Mouse (Mus musculus) forebrain, embryonic 15.5 days (tissue): ENCODE measurements around the gene Sfrp5. TPM values are rescaled to one million over a fixed set of nuclear protein-coding genes. Genes with fewer than 3 reads are reported as not detected.

Source experiments
- ATAC-seq: fragments of 200-750 bp; cut with Nextera tagmentation; replicated peaks from 2 replicates; pipeline ENCODE4 v1.8.0; 2017; ENCODE audit warnings: mild to moderate bottlenecking, moderate TSS enrichment, moderate library complexity
- H3K27ac ChIP-seq: fragments of 300-500 bp; sonication (generic); replicated peaks from 2 replicates; pipeline ENCODE4 v1.5.1; 2015; ENCODE audit warnings: mild to moderate bottlenecking, inconsistent platforms
- H3K27me3 ChIP-seq: fragments of 300-500 bp; sonication (generic); 2 replicates; pipeline ENCODE4 v1.6.1; 2015; ENCODE audit warnings: inconsistent platforms
- H3K36me3 ChIP-seq: fragments of 300-500 bp; sonication (generic); 2 replicates; pipeline ENCODE4 v1.6.1; 2015; ENCODE audit warnings: mild to moderate bottlenecking, inconsistent platforms
- H3K4me1 ChIP-seq: fragments of 300-500 bp; sonication (generic); 2 replicates; pipeline ENCODE4 v1.6.1; 2015; ENCODE audit warnings: inconsistent platforms
- H3K4me2 ChIP-seq: fragments of 300-500 bp; sonication (generic); replicated peaks from 2 replicates; pipeline ENCODE4 v1.6.1; 2015; ENCODE audit warnings: mild to moderate bottlenecking, inconsistent platforms
- H3K4me3 ChIP-seq: fragments of 300-500 bp; sonication (generic); 2 replicates; pipeline ENCODE4 v1.5.1; 2015; ENCODE audit warnings: mild to moderate bottlenecking, inconsistent platforms
- H3K9ac ChIP-seq: fragments of 300-500 bp; sonication (generic); replicated peaks from 2 replicates; pipeline ENCODE4 v1.6.1; 2015; ENCODE audit warnings: mild to moderate bottlenecking, inconsistent platforms
- H3K9me3 ChIP-seq: fragments of 300-500 bp; sonication (generic); 2 replicates; pipeline ENCODE4 v1.6.1; 2016; ENCODE audit warnings: inconsistent platforms
- WGBS: fragments of 180-500 bp; shearing (Covaris S2); methylation state at CpG from one replicate; pipeline ENCODE4 v1.1.7; 2015; ENCODE audit warnings: mixed read lengths; 5-methylcytosine and 5-hydroxymethylcytosine counted together
- polyA plus RNA-seq: library from polyadenylated mRNA; unstranded; fragments of >200 nt; fragmentation: Nextera tagmentation; extraction: Ambion mirVana; gene quantifications from 2 replicates; pipeline ENCODE4 v1.2.1, GENCODE M21; 2015

The Sfrp5 gene
- polyA plus RNA-seq, 1 experiment from 2014 or later = 0.78 TPM

GRCm38 (mm10) chr19:42226451-42226850, 24.4 kb upstream of the Sfrp5 start:
- H3K9me3 ChIP-seq = no peaks in the 10 kb centered on the region
- ATAC-seq = no peak
- no peaks in the 10 kb centered on the region for H3K27me3 ChIP-seq
- H3K9ac ChIP-seq = no peak overlapping the region
- WGBS = 82% methylated on average over 10 of the region's 10 CpGs
- peaks cover 18% of the 10 kb centered on the region for H3K4me1 ChIP-seq
- no peaks in the 10 kb centered on the region for H3K36me3 ChIP-seq
- no peak overlapping the region for H3K4me2 ChIP-seq
- no peak overlapping the region for H3K4me3 ChIP-seq
- H3K27ac ChIP-seq = peak overlapping the region; percentile 41

DNA sequence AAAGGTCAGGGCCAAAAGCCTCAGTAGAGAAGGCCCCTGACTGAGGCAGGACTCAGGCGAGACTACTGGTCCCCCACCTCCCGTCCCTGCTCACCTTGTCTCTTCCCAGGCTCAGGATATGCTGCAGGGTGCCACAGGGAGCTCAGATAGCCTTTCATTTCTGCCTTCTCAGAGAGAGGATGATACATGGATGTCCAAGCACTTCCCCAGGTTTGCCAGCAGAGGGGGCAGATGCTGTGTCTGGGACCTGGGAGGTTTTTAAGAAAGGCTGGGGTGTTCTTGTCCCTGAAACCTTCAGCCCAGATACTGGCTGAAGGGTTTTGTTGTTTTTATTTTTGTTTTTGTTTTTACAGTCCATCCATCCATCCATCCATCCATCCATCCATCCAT, 15.3 kb upstream of the Sfrp5 start:
- WGBS = 15% methylated on average over 2 of the region's 2 CpGs
- no peaks in the 10 kb centered on the region for H3K4me1 ChIP-seq
- H3K4me3 ChIP-seq = no peak overlapping the region
- no peaks in the 10 kb centered on the region for H3K36me3 ChIP-seq
- H3K27ac ChIP-seq = no peak overlapping the region
- no peak overlapping the region for H3K9ac ChIP-seq
- peak; percentile 61 for ATAC-seq
- H3K27me3 ChIP-seq = no peaks in the 10 kb centered on the region
- H3K9me3 ChIP-seq = no peaks in the 10 kb centered on the region
- no peak overlapping the region for H3K4me2 ChIP-seq

DNA sequence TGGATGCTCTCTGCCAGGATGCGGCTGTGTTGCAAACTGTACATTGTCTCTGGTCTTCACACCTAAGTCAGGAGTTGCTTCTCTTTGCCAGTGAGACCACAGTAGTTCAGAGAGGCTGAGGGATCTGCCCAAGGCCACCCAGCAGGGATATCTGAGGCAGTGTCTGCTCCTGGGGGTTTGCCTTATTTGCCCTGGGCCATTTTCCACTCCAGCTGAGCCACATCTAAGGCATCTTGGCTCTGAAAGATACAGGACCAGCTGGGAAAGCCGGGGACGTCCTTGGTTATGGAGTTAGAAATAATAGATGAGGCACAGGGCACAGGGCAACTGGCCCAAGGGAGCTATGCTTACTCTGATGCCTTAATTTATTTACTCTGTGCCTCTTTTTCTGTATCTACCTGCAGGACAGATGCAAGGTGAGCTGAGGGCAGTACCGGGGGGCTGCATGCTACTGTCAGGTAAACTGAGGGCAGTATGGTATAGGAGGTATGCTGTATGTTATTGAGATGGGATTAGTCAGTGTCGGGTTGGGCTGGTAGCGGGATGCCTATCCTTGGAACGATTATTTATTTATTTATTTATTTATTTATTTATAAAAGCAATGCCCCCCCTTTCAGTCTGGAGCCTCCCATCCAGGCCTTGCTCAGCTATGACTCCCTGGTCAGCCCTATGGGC, 14.8 kb upstream of the Sfrp5 start:
- ATAC-seq = peak; percentile 53; the same call in 1 of the 2 replicates
- H3K4me1 ChIP-seq = no peaks in the 10 kb centered on the region
- no peaks in the 10 kb centered on the region for H3K36me3 ChIP-seq
- H3K27me3 ChIP-seq = no peaks in the 10 kb centered on the region
- H3K9me3 ChIP-seq = no peaks in the 10 kb centered on the region
- H3K4me2 ChIP-seq = no peak overlapping the region
- no peak overlapping the region for H3K9ac ChIP-seq
- no peak overlapping the region for H3K27ac ChIP-seq
- 74% methylated on average over 7 of the region's 7 CpGs for WGBS
- no peak overlapping the region for H3K4me3 ChIP-seq

DNA sequence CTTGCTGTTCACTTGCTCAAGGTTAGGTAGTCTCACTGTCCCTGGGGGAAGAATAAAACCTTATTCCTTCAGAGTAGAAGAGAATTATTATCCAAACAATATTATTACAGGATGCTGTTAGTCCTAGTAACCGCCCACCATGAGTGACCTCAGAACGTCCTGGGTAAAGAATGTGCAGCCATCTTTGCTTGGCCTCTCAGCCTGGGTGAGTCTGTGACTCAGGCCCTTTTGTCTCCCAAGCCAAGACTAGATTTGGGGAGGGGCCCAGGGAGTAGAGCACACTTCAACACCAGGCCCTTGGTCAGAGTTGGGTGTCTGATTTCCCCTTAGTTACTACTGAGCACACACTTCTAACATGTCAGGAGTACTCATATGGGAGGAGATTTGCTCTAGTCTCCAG, 12.5 kb upstream of the Sfrp5 start:
- Histone ChIP-seq H3K4me1 (no peaks in the 10 kb centered on the region), H3K9me3 (no peaks in the 10 kb centered on the region), H3K27me3 (no peaks in the 10 kb centered on the region), H3K4me2 (no peak overlapping the region), H3K9ac (no peak overlapping the region), H3K36me3 (no peaks in the 10 kb centered on the region), H3K27ac (no peak overlapping the region), H3K4me3 (no peak overlapping the region)
- 78% methylated on average over 2 of the region's 2 CpGs for WGBS
- no peak for ATAC-seq

GRCm38 (mm10) chr19:42211936-42212335, 9.9 kb upstream of the Sfrp5 start:
- WGBS = 67% methylated on average over 8 of the region's 8 CpGs
- H3K27me3 ChIP-seq = no peaks in the 10 kb centered on the region
- ATAC-seq = no peak

DNA sequence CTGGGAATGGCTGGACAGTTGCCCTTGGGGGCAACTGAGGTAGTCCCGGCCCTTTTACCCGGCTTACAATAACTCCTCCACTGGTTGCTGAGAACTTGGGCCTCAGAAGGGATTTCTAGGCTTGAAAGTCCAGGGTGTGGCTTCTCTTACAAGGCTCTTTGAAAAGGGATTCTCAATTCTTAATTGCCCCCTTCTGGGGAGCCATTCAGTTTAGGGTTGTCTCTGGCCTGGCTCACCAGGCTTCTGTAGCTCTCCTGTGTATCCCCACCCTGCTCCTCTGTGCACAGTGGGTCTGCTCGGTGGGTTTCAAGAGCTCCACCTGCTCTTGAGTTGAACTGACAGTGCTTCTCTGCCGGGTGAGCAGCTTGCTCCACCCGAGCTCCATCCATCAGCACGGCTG, 7.9 kb upstream of the Sfrp5 start:
- H3K27me3 ChIP-seq = no peaks in the 10 kb centered on the region
- H3K36me3 ChIP-seq = no peaks in the 10 kb centered on the region
- no peak overlapping the region for H3K9ac ChIP-seq
- H3K4me3 ChIP-seq = no peak overlapping the region
- H3K27ac ChIP-seq = no peak overlapping the region
- no peaks in the 10 kb centered on the region for H3K9me3 ChIP-seq
- WGBS = 58% methylated on average over 6 of the region's 6 CpGs
- no peaks in the 10 kb centered on the region for H3K4me1 ChIP-seq
- no peak for ATAC-seq
- no peak overlapping the region for H3K4me2 ChIP-seq

More at GRCm38 (mm10) chr19:42211936-42212335, 9.9 kb upstream of the Sfrp5 start:
- Histone ChIP-seq H3K4me2 (no peak overlapping the region), H3K36me3 (no peaks in the 10 kb centered on the region), H3K4me1 (no peaks in the 10 kb centered on the region), H3K27ac (no peak overlapping the region), H3K4me3 (no peak overlapping the region), H3K9ac (no peak overlapping the region), H3K9me3 (no peaks in the 10 kb centered on the region)

DNA sequence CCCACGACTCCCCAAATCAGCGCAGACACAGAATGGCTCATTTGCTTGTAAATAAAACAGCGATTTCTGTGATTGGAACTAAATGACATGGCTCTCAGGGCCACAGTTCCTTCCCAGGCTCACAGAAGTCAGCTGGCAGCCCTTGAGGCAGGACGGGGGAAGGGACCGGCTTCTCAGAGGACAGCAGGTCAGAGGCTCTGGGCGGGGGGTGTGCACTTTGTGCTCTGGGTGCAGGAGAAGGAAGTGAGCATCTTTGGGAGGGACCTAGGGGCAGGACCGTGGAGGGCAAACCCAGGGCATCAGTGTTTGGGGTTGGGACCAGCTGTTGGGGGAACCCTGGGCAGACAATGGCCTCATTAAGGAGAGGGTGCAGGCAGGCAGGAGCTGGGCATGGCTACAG, 7.4 kb upstream of the Sfrp5 start:
- no peak for ATAC-seq
- no peaks in the 10 kb centered on the region for H3K4me1 ChIP-seq
- H3K27me3 ChIP-seq = 0 out of 2 replicates have a peak, but pooled peaks cover 3% of the 10 kb centered on the region
- 53% methylated on average over 7 of the region's 7 CpGs for WGBS
- H3K4me3 ChIP-seq = no peak overlapping the region
- no peak overlapping the region for H3K27ac ChIP-seq
- no peaks in the 10 kb centered on the region for H3K36me3 ChIP-seq
- H3K4me2 ChIP-seq = no peak overlapping the region
- no peak overlapping the region for H3K9ac ChIP-seq
- no peaks in the 10 kb centered on the region for H3K9me3 ChIP-seq

GRCm38 (mm10) chr19:42205201-42205600, 3.1 kb upstream of the Sfrp5 start:
- H3K9ac ChIP-seq = no peak overlapping the region
- H3K4me1 ChIP-seq = peaks cover 14% of the 10 kb centered on the region
- H3K27me3 ChIP-seq = peaks cover 44% of the 10 kb centered on the region
- H3K27ac ChIP-seq = no peak overlapping the region
- no peak overlapping the region for H3K4me2 ChIP-seq
- no peak for ATAC-seq
- no peaks in the 10 kb centered on the region for H3K9me3 ChIP-seq
- no peaks in the 10 kb centered on the region for H3K36me3 ChIP-seq
- no peak overlapping the region for H3K4me3 ChIP-seq
- 78% methylated on average over 8 of the region's 8 CpGs for WGBS

GRCm38 (mm10) chr19:42204306-42204705, 2.3 kb upstream of the Sfrp5 start:
- Histone ChIP-seq H3K4me3 (no peak overlapping the region), H3K4me2 (no peak overlapping the region), H3K9me3 (no peaks in the 10 kb centered on the region), H3K36me3 (no peaks in the 10 kb centered on the region), H3K27me3 (peaks cover 53% of the 10 kb centered on the region), H3K4me1 (peaks cover 14% of the 10 kb centered on the region), H3K27ac (no peak overlapping the region), H3K9ac (no peak overlapping the region)
- 89% methylated on average over 4 of the region's 4 CpGs for WGBS
- no peak for ATAC-seq

DNA sequence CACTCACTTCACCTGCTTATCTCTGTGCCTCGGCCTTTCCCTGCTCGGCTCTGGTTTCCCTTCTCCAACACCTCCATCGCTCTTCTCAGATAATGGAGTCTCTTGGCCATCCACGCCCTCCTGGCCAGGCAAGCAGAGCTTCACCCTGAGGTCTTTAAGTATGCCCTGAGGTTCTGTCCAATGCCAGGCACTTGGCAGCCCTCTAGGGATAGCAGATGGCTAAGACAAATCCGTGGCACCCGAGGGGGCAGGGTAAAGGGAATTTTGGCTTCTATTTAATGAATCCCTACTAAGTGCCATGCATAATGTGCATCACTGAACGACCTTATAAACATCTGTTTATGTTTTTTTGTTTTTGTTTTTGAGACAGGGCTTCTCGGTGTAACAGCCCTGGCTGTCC, 415 bp upstream of the Sfrp5 start:
- no peak overlapping the region for H3K4me3 ChIP-seq
- WGBS = 37% methylated on average over 8 of the region's 8 CpGs
- no peaks in the 10 kb centered on the region for H3K9me3 ChIP-seq
- peaks cover 14% of the 10 kb centered on the region for H3K4me1 ChIP-seq
- H3K27me3 ChIP-seq = peaks cover 67% of the 10 kb centered on the region
- ATAC-seq = no peak
- no peak overlapping the region for H3K4me2 ChIP-seq
- H3K27ac ChIP-seq = no peak overlapping the region
- H3K9ac ChIP-seq = no peak overlapping the region
- H3K36me3 ChIP-seq = no peaks in the 10 kb centered on the region

DNA sequence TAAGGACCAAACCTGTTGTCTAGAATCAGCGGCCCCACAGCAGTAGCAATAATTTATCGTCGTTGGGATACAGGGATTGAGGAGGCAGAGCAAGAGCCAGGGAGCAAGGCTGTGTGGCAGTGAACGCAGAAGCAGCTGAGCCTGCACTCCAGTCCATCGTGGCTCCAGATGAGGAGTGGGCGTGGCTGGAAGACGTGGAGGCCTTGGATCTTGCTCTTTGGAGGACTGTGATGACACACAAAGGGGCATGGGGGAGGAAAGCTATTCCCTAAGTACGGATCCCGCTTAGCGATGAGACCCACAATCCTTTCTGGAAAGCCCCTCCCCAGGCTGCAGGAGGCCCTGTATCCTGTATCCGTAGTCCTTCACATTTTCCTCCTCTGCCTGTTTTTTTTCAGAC, 4.0 kb downstream of the Sfrp5 start:
- H3K9me3 ChIP-seq = no peaks in the 10 kb centered on the region
- H3K4me1 ChIP-seq = peaks cover 14% of the 10 kb centered on the region
- H3K36me3 ChIP-seq = no peaks in the 10 kb centered on the region
- ATAC-seq = no peak
- 49% methylated on average over 11 of the region's 11 CpGs for WGBS
- H3K27me3 ChIP-seq = peaks cover 51% of the 10 kb centered on the region
- no peak overlapping the region for H3K4me3 ChIP-seq
- no peak overlapping the region for H3K9ac ChIP-seq
- H3K27ac ChIP-seq = no peak overlapping the region
- no peak overlapping the region for H3K4me2 ChIP-seq

DNA sequence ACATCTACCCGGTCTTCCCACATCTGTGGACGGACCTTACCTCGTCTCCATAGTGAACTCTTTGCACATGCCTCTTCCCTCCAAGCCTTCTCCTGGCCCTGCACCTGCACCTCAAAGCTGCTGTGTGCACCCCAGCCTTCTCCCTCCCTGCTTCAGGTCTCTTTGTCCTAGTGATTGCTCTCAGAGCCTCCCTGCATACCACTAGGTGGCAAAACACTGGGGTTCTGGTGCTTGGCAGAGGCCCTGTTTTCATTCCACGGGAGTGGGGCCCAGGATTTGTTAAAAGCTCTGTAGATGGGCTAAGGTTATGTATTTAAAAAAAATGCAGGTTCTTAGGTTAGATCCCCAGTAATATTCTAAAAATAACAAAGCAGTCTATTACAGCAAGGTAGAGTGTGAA, 5.0 kb downstream of the Sfrp5 start:
- Histone ChIP-seq H3K9ac (no peak overlapping the region), H3K27me3 (peaks cover 42% of the 10 kb centered on the region), H3K4me3 (no peak overlapping the region), H3K9me3 (no peaks in the 10 kb centered on the region), H3K4me1 (peaks cover 10% of the 10 kb centered on the region), H3K36me3 (peaks cover 3% of the 10 kb centered on the region; the same call in 1 of the 2 replicates), H3K4me2 (no peak overlapping the region), H3K27ac (no peak overlapping the region)
- ATAC-seq = no peak
- 70% methylated on average over 4 of the region's 4 CpGs for WGBS

- Histone ChIP-seq H3K4me1 (peaks cover 3% of the 10 kb centered on the region), H3K9me3 (no peaks in the 10 kb centered on the region), H3K36me3 (peaks cover 10% of the 10 kb centered on the region), H3K4me3 (no peak overlapping the region), H3K27me3 (peaks cover 35% of the 10 kb centered on the region), H3K4me2 (no peak overlapping the region), H3K27ac (no peak overlapping the region), H3K9ac (no peak overlapping the region)
- no peak for ATAC-seq
- WGBS = 87% methylated on average over 4 of the region's 4 CpGs
These were observed 5.7 kb downstream of the Sfrp5 start for GRCm38 (mm10) chr19:42196378-42196777.
